Mouse (Mus musculus): ENCODE data around the gene Sec22a. TPM values are rescaled to one million over a fixed set of nuclear protein-coding genes. Genes with fewer than 3 reads are reported as not detected.

The Sec22a gene
- polyA plus RNA-seq, 1 experiment from 2014 or later, result 51.4 TPM

GRCm38 (mm10) chr16:35362221-35362620, 1.5 kb downstream of the Sec22a start:
- Histone ChIP-seq H3K9ac (no peak overlapping the region), H3K36me3 (0 out of 2 replicates have a peak, but pooled peaks cover 7% of the 10 kb centered on the region), H3K4me2 (no peak overlapping the region), H3K9me3 (no peaks in the 10 kb centered on the region), H3K27me3 (no peaks in the 10 kb centered on the region), H3K4me1 (peaks cover 9% of the 10 kb centered on the region), H3K4me3 (no peak overlapping the region), H3K27ac (no peak overlapping the region)
- no peak for ATAC-seq (ENCODE audit: insufficient number of reproducible peaks, low FRiP score, low TSS enrichment, low read depth)
- WGBS, result 93% methylated on average over 2 of the region's 2 CpGs

DNA sequence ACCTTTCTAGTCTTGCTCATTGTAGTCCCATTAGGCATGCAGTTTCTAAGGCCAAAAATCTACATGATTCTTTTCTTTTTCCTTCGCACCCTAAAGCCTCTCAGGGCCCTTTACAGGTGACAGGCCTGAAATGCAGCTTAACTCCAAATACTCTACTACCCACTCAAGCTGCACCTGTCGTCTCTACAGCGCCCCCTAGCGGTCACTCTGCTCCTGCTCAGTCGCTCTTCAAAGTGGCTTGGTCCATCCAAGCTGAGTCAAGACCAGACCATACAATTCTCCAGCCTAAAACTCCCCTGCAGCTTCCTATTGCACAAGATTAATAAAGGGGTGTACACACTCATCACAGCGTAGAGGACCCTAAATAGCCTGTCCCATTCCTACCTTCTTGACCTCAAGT, 3.1 kb downstream of the Sec22a start:
- no peak for ATAC-seq (ENCODE audit: insufficient number of reproducible peaks, low FRiP score, low TSS enrichment, low read depth)
- H3K27ac ChIP-seq, result no peak overlapping the region
- no peak overlapping the region for H3K4me3 ChIP-seq
- no peak overlapping the region for H3K9ac ChIP-seq
- 0 out of 2 replicates have a peak, but pooled peaks cover 7% of the 10 kb centered on the region for H3K36me3 ChIP-seq
- no peak overlapping the region for H3K4me2 ChIP-seq
- 30% methylated on average over 6 of the region's 6 CpGs for WGBS
- H3K9me3 ChIP-seq, result no peaks in the 10 kb centered on the region
- H3K27me3 ChIP-seq, result no peaks in the 10 kb centered on the region
- H3K4me1 ChIP-seq, result peaks cover 9% of the 10 kb centered on the region

GRCm38 (mm10) chr16:35357449-35357848, 6.3 kb downstream of the Sec22a start:
- no peaks in the 10 kb centered on the region for H3K4me1 ChIP-seq
- no peak overlapping the region for H3K27ac ChIP-seq
- peaks cover 13% of the 10 kb centered on the region; the same call in 1 of the 2 replicates for H3K36me3 ChIP-seq
- WGBS, result 52% methylated on average over 1 of the region's 1 CpGs
- no peak for ATAC-seq (ENCODE audit: insufficient number of reproducible peaks, low FRiP score, low TSS enrichment, low read depth)
- H3K4me2 ChIP-seq, result no peak overlapping the region
- no peaks in the 10 kb centered on the region for H3K27me3 ChIP-seq
- H3K9me3 ChIP-seq, result no peaks in the 10 kb centered on the region
- no peak overlapping the region for H3K9ac ChIP-seq
- no peak overlapping the region for H3K4me3 ChIP-seq

DNA sequence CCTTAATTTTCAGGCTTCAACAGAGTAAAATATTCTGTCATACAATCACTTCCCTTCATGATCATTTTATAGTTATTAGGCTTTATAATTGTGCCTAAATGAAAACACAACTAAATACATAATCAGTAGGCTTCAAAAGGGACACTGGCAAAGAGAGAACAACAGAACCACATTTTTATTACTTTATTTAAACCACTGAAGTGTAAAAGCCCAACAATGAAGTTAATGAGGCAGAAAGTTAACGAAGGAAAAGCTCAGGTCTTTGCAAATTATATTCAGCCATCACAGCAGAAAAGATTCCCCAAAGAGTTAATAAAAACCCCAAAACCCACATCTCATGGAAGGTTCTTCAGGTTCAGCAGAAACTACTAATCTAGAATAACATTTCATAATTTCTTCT, 33.3 kb downstream of the Sec22a start:
- Histone ChIP-seq H3K27ac (no peak overlapping the region), H3K9me3 (no peaks in the 10 kb centered on the region), H3K9ac (no peak overlapping the region), H3K27me3 (no peaks in the 10 kb centered on the region), H3K4me1 (no peaks in the 10 kb centered on the region), H3K36me3 (peaks cover 8% of the 10 kb centered on the region), H3K4me3 (no peak overlapping the region), H3K4me2 (no peak overlapping the region)
- WGBS, result 67% methylated on average over 1 of the region's 1 CpGs
- ATAC-seq (ENCODE audit: insufficient number of reproducible peaks, low FRiP score, low TSS enrichment, low read depth), result no peak

GRCm38 (mm10) chr16:35319773-35320172, 43.9 kb downstream of the Sec22a start:
- no peak overlapping the region for H3K4me3 ChIP-seq
- 84% methylated on average over 2 of the region's 2 CpGs for WGBS
- no peaks in the 10 kb centered on the region for H3K9me3 ChIP-seq
- H3K4me1 ChIP-seq, result no peaks in the 10 kb centered on the region
- ATAC-seq (ENCODE audit: insufficient number of reproducible peaks, low FRiP score, low TSS enrichment, low read depth), result no peak
- no peak overlapping the region for H3K27ac ChIP-seq
- H3K36me3 ChIP-seq, result 0 out of 2 replicates have a peak, but pooled peaks cover 3% of the 10 kb centered on the region
- H3K4me2 ChIP-seq, result no peak overlapping the region
- H3K27me3 ChIP-seq, result no peaks in the 10 kb centered on the region
- H3K9ac ChIP-seq, result no peak overlapping the region

- WGBS, result 32% methylated on average over 4 of the region's 4 CpGs
- no peak overlapping the region for H3K4me3 ChIP-seq
Observed at GRCm38 (mm10) chr16:35319335-35319734, 44.4 kb downstream of the Sec22a start.

GRCm38 (mm10) chr16:35318397-35318796, 45.3 kb downstream of the Sec22a start:
- H3K4me2 ChIP-seq, result no peak overlapping the region
- H3K36me3 ChIP-seq, result peaks cover 7% of the 10 kb centered on the region; the same call in 1 of the 2 replicates
- H3K9me3 ChIP-seq, result no peaks in the 10 kb centered on the region
- H3K27me3 ChIP-seq, result no peaks in the 10 kb centered on the region
- no peak overlapping the region for H3K9ac ChIP-seq
- ATAC-seq (ENCODE audit: insufficient number of reproducible peaks, low FRiP score, low TSS enrichment, low read depth), result no peak
- H3K4me3 ChIP-seq, result no peak overlapping the region
- no peaks in the 10 kb centered on the region for H3K4me1 ChIP-seq
- WGBS, result 68% methylated on average over 6 of the region's 6 CpGs
- no peak overlapping the region for H3K27ac ChIP-seq

More at GRCm38 (mm10) chr16:35319335-35319734, 44.4 kb downstream of the Sec22a start:
- no peak for ATAC-seq (ENCODE audit: insufficient number of reproducible peaks, low FRiP score, low TSS enrichment, low read depth)
- no peaks in the 10 kb centered on the region for H3K9me3 ChIP-seq
- H3K4me2 ChIP-seq, result no peak overlapping the region
- H3K36me3 ChIP-seq, result 0 out of 2 replicates have a peak, but pooled peaks cover 3% of the 10 kb centered on the region
- no peaks in the 10 kb centered on the region for H3K4me1 ChIP-seq
- no peak overlapping the region for H3K27ac ChIP-seq
- no peaks in the 10 kb centered on the region for H3K27me3 ChIP-seq
- H3K9ac ChIP-seq, result no peak overlapping the region

GRCm38 (mm10) chr16:35317460-35317859, 46.3 kb downstream of the Sec22a start:
- ATAC-seq (ENCODE audit: insufficient number of reproducible peaks, low FRiP score, low TSS enrichment, low read depth), result no peak
- H3K9ac ChIP-seq, result no peak overlapping the region
- H3K4me2 ChIP-seq, result no peak overlapping the region
- 83% methylated on average over 5 of the region's 5 CpGs for WGBS
- no peaks in the 10 kb centered on the region for H3K4me1 ChIP-seq
- no peak overlapping the region for H3K4me3 ChIP-seq
- H3K9me3 ChIP-seq, result no peaks in the 10 kb centered on the region
- H3K36me3 ChIP-seq, result peaks cover 9% of the 10 kb centered on the region; the same call in 1 of the 2 replicates
- H3K27me3 ChIP-seq, result no peaks in the 10 kb centered on the region
- H3K27ac ChIP-seq, result no peak overlapping the region

GRCm38 (mm10) chr16:35316856-35317264, 46.9 kb downstream of the Sec22a start:
- H3K4me2 ChIP-seq, result no peak overlapping the region
- H3K36me3 ChIP-seq, result peaks cover 9% of the 10 kb centered on the region; the same call in 1 of the 2 replicates
- no peak overlapping the region for H3K27ac ChIP-seq
- H3K4me1 ChIP-seq, result no peaks in the 10 kb centered on the region
- no peaks in the 10 kb centered on the region for H3K9me3 ChIP-seq
- H3K27me3 ChIP-seq, result no peaks in the 10 kb centered on the region
- H3K4me3 ChIP-seq, result no peak overlapping the region
- no peak overlapping the region for H3K9ac ChIP-seq
- ATAC-seq (ENCODE audit: insufficient number of reproducible peaks, low FRiP score, low TSS enrichment, low read depth), result no peak

GRCm38 (mm10) chr16:35315496-35315895, 48.2 kb downstream of the Sec22a start:
- no peaks in the 10 kb centered on the region for H3K27me3 ChIP-seq
- no peaks in the 10 kb centered on the region for H3K9me3 ChIP-seq
- H3K9ac ChIP-seq, result no peak overlapping the region
- H3K4me2 ChIP-seq, result no peak overlapping the region
- H3K4me3 ChIP-seq, result no peak overlapping the region
- no peak overlapping the region for H3K27ac ChIP-seq
- H3K36me3 ChIP-seq, result peaks cover 9% of the 10 kb centered on the region; the same call in 1 of the 2 replicates
- H3K4me1 ChIP-seq, result no peaks in the 10 kb centered on the region
- no peak for ATAC-seq (ENCODE audit: insufficient number of reproducible peaks, low FRiP score, low TSS enrichment, low read depth)
- WGBS, result 79% methylated on average over 3 of the region's 3 CpGs

DNA sequence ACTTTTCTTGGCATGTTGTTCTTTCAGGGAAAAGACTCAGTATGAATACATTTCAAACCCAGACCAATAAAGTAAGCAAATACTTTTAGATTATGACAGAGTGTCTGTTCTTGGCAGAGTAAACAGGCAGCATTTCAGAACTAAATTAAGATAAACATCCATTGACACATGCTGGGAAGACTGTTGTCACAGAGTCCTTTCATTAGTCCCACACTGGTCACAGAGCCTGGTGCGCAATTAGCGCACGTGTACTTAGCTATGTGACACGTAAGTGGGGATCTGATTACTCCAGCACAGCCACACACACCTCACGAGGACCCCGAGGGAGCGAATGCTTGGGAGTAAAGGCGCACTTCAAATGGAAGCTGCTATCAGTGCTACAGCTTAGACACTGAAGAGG, 52.1 kb downstream of the Sec22a start:
- Histone ChIP-seq H3K36me3 (peaks cover 9% of the 10 kb centered on the region; the same call in 1 of the 2 replicates), H3K9me3 (no peaks in the 10 kb centered on the region), H3K4me3 (no peak overlapping the region), H3K9ac (no peak overlapping the region), H3K4me2 (no peak overlapping the region), H3K27ac (no peak overlapping the region), H3K4me1 (no peaks in the 10 kb centered on the region), H3K27me3 (no peaks in the 10 kb centered on the region)
- no peak for ATAC-seq (ENCODE audit: insufficient number of reproducible peaks, low FRiP score, low TSS enrichment, low read depth)
- 66% methylated on average over 8 of the region's 8 CpGs for WGBS

GRCm38 (mm10) chr16:35310551-35311110, 53.1 kb downstream of the Sec22a start:
- ATAC-seq (ENCODE audit: insufficient number of reproducible peaks, low FRiP score, low TSS enrichment, low read depth), result no peak
- Histone ChIP-seq H3K36me3 (peaks cover 6% of the 10 kb centered on the region; the same call in 1 of the 2 replicates), H3K27me3 (no peaks in the 10 kb centered on the region), H3K4me1 (no peaks in the 10 kb centered on the region), H3K27ac (no peak overlapping the region), H3K9me3 (no peaks in the 10 kb centered on the region), H3K9ac (no peak overlapping the region), H3K4me2 (no peak overlapping the region), H3K4me3 (no peak overlapping the region)
- WGBS, result 51% methylated on average over 2 of the region's 2 CpGs

- H3K4me1 ChIP-seq, result no peaks in the 10 kb centered on the region
- H3K9me3 ChIP-seq, result no peaks in the 10 kb centered on the region
- H3K4me2 ChIP-seq, result no peak overlapping the region
- H3K36me3 ChIP-seq, result peaks cover 9% of the 10 kb centered on the region
- H3K27me3 ChIP-seq, result no peaks in the 10 kb centered on the region
- WGBS, result 82% methylated on average over 4 of the region's 4 CpGs
- ATAC-seq (ENCODE audit: insufficient number of reproducible peaks, low FRiP score, low TSS enrichment, low read depth), result no peak
- no peak overlapping the region for H3K27ac ChIP-seq
- H3K4me3 ChIP-seq, result no peak overlapping the region
- no peak overlapping the region for H3K9ac ChIP-seq
Observed at GRCm38 (mm10) chr16:35309634-35310033, 54.1 kb downstream of the Sec22a start.

Data from limb, embryonic 15.5 days (tissue).